Mouse (Mus musculus): ENCODE results near the gene Cspg4.

DNA sequence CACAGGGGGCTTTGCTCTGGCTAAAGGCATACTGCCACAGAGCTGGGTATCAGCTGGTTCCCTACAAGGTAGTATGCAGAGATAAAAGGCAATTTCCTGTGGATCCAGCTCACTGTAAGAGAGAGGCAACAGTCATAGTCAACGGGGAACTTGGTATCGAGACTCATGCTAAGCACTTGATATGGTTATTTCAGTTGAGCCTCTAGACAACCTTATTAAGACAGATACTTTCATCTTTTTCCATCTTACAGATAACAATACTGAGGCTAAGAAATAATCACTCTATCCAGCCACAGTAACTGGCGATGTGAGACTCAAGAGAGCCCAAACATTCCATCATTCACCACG is 14.0 kb upstream of the Cspg4 start:
- TF ChIP-seq GATA1 (IDR thresholded peaks at IDR 0.05; ENCODE audit: low read length), result no peak
- TF ChIP-seq TAL1 (IDR thresholded peaks at IDR 0.05; ENCODE audit: low read length), result no peak

All from erythroblast, embryonic 14.5 days (primary cell).